Mouse (Mus musculus) lung, postnatal 14 days (tissue): ENCODE data around the gene Ccnc.

ENCODE experiments used
- DNase-seq: peaks from one replicate; pipeline ENCODE4 v3.0.0; 2021

Ccnc gene

DNA sequence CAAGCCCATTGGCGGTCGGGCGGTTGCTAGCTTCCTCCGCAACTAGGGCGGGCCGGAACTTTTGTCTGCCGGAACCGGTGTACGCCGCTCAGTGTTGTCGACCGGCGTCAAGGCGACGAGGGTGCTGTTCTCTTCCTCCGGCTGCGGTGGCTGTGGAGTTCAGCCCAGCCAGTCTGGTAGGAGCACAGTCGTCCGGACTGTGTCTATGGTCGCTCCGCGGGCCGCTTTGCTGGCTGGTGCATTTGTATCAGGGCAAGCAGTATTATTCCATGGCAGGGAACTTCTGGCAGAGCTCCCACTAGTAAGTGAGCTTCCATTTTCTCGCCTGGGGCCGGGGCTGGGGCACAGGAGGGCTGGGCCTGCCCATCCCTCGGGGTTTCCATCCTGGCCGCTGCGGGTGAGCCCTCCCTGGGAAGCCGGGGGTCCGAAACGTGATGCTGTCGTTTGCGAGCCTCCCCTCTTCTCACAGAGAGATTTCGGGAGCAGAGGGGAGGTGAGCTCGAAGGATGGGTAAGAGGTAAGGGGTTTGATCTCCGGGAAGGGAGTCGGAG is at the start of gene Ccnc:
Gene Ccnc (plus strand): TSS at position 87 of the 551 bp plus-strand sequence.
- DNase-seq, result peak; percentile 92

DNA sequence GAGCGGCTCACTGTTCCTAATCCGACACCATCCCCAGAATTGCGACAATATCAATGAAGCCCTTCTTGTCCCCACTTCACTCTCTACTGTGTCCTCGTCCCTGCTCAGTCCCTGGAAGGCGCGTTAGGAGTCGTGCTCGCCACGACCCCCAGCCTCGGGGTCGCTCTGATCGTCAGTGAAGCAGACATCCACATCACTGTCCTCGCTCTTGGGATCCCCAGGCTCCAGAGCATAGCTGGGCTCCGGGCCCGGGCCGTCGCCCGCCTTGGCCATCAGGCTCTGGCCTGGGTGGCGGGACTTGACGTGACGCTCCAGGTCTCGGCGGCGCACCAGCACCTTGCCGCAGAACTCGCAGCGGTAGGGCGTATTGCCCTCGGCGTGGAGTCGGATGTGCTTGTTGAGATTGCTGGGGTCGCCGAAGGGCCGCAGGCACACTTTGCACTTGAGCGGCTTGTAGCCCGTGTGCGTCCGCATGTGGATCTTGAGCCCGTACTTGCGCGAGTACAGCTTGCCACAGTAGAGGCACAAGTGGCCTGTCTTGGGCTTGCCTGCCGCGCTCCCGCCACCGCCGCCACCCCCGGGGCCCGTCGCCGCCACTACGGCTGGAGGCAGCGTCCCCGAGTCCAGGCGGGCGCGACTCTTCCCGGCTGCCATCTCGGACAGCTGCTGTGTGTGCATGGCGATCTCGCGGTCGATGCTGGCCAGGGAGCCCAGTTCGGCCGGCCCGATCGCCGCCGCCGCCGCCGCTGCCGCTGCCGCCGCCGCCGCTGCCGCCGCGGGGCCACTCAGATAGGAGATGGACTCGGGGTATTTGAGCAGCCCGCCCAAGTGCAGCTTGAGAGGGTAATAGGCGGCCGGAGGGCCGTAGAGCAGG is 49.2 kb upstream of the Ccnc start:
- no peak for DNase-seq

DNA sequence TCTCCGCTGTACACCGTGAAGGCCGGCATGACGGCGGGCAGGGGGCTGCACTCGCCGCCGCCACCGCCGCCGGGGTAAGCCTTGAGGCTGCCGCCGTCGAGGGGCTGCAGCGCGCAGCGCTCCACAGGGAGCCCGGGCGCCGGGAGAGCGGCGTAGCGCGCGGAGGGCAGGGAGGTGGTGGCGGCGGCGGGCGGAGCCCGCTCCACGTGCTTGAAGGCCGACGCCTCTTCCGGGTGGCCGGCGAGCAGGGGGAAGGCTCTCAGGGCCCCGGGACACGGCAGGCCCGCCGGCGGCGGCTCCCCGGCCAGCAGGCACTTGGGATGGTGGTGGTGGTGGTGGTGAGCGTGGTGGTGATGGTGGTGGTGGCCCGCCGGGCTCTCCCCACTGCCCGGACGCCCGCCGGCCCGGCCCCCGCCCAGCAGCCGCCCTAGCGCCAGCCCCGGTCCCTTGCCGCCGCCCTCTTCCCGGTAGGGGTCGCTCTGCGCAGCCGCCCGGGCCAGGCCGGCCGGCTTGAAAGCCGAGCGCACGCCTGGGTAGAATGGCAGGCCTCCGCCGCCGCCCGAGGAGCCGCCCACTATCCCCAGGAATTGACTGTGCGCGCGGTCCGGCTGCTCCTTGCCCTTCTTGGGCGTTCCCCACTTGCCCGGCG is 48.4 kb upstream of the Ccnc start:
- no peak for DNase-seq

DNA sequence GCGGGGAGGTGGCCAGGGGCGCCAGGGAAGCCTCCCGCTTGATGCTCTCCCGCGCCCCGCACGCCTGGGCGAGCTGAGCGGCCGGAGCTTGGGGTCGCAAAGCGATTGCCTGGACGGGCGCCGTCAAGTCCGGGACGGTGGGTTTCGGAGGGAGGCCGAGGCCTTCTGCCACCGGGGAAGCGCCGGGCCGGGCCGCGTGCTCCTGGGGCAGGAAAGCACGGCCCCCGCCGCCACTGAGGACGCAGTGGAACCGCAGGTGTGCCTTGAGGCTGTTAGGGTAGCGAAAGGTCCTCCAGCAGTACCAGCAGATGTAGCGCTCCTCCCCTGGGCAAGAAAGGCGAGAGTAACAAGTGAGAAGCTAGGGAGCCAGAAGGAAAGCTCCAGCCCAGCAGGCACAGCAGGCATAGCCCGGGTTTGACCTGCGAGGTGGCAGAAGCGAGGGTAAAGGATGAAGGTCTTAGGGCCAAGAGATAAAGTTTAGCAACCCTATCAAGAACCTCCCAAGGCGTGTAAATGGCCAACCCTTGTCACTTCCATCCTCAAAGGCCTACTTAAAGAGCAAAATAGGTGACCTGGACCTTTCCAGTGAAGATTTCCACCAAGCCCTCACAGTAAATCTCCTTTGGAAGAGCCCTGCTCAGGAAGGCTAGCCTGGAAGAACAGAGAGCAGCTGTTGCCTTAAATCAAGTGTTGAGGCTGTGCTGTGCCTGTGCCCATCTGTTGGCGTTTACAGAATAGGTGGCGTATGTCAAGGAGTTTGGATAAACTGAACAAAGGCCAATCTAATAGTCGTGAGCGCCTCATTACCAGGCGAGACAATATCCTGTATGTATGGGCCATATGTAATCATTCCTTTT is 47.6 kb upstream of the Ccnc start:
- no peak for DNase-seq

DNA sequence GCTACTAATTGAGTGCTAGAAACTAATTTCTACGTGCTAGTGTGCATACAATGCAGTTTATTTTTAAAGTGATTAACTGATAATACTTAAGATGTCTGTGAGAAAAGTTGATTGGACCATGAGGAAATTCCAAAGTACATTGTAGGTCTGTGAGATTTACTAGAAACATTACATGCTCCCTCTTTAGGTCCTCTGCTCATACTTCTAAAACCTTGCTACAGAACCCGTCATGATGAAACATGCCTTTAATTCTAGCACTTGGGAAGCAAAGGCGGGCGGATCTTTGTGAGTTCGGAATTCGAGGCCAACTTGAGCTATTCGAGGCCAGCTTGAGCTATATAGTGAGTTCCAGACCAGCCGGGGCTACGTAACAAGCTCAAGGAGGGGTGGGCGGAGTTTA is 46.5 kb upstream of the Ccnc start:
- no peak for DNase-seq

DNA sequence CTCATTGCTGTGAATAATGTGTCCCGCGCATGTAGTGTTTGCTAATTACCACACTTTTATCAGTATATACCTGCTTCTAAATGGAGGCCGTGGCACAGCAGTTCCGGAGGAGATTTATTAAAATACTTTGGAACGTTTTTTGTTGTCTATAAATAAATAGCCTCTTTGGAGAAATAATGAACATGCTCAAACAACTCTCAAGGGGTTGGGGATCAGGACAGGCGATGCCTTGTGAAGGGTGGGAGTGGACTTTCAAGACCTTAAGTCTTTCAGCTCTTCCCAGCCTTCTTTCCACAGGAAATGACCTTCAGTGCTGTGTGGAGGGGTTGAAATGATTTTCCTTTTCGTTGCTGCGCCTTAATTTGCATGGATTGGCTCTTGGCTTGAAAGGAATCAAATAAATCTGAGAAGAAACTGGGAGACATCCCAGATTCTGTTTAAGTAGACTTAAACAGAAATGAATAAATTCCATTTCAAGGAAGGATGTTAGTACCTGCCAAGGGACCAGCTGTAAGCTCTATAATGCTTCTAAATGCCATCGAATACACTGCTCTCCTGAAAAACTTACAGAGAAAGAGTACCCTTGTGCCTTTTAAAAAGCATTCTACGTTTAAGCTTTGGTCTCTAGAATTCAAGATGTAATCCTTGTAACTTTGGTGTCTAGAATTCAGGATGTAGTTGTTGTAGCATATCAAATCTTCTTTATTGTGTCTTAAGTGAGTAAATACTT is 44.9 kb upstream of the Ccnc start:
- no peak for DNase-seq

DNA sequence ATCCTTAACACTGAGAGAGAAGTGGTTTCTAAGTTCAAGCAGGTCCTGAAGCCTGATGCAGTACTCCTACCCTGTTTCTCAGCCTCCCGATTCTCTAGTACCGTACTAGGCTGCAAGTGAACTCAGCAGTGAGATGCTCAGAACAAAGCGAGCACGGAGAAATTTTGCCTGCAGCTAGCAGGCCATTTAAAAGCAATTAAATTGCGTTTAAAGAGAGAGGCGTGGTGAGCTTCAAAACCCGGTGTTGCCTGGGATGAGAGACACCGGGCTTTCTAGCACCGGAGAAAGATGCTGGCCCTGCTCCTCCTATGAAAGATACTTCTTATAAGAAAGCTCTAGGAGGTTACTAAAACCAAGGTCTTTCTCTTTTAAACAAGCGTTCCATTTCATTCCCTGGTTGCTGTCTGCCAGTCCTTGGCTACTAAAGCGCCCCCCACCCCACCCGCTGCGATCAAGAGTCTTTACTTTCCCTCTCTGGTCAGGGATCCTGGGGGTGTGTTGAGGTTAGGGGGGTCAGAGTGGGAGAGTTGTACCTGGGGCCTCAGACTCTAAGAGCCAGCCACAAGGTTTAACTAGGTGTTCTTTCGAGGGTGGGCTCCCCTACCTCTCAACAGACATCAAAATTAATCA is 43.0 kb upstream of the Ccnc start:
- no peak for DNase-seq

DNA sequence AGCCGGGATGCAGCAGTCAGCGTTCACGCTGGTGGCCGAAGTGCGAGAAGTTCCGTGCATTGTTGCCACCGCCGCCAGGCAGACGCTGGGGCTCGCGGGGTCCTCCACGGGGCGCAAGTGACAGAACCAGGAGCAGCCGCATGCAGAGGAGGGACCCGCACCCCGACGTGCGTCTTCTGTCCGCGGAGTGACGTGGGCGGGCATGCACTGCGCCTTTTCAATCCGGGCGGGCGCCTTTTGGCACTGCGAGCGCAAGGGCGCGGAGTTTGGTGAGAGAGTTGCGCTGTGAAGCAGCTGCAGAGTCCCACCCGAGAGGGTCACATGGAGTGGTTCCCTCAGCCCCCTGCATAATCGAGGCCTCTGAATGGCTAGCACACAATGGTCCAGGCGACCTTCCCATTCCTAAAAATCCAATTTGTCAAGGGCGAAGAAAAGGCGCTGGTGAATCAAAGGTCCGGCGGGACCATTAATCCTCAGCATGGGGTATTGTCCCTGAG is 41.9 kb upstream of the Ccnc start, which contains the start of gene Prdm13:
Gene Prdm13 (minus strand): TSS at position 369 of the 497 bp plus-strand sequence.
- no peak for DNase-seq

DNA sequence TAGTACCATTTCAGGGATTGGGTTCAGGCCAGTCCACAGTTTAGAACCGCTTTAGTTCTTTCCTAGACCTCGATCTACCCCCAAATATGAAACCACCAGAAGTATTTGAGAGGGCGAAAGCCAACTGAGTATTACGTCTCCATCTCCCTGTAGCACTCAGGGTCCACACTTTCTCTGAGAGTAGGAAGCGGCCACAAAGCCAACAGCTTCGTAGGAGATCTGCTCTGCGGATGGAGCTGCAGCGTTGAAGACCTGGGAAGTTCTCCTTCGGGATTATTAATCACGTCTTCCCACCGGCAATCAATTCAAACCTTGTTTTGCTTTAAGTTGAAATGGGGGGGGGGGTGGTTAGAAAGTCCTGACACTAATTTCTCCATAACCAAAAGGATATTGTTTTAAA is 41.1 kb upstream of the Ccnc start:
- DNase-seq, result no peak

DNA sequence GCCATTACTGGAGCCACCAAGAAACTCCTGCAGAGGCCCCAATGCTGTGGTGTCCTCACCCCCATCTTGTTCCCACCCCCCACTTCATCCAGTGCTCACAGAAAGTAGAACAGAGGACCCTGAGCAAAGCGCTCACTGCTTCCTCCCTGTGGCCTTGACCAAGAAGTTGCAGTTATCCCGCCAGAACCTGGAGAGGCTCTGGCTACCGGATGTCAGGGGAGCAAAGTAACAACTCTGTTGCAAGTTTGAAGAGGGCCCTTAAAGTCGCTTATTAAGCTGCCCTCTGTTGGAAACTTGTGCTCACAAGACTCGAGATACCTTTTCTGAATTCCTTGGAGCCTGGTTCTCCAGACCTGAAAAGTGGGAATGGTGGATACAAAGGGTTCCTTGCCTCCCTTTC is 40.6 kb upstream of the Ccnc start:
- DNase-seq, result no peak

DNA sequence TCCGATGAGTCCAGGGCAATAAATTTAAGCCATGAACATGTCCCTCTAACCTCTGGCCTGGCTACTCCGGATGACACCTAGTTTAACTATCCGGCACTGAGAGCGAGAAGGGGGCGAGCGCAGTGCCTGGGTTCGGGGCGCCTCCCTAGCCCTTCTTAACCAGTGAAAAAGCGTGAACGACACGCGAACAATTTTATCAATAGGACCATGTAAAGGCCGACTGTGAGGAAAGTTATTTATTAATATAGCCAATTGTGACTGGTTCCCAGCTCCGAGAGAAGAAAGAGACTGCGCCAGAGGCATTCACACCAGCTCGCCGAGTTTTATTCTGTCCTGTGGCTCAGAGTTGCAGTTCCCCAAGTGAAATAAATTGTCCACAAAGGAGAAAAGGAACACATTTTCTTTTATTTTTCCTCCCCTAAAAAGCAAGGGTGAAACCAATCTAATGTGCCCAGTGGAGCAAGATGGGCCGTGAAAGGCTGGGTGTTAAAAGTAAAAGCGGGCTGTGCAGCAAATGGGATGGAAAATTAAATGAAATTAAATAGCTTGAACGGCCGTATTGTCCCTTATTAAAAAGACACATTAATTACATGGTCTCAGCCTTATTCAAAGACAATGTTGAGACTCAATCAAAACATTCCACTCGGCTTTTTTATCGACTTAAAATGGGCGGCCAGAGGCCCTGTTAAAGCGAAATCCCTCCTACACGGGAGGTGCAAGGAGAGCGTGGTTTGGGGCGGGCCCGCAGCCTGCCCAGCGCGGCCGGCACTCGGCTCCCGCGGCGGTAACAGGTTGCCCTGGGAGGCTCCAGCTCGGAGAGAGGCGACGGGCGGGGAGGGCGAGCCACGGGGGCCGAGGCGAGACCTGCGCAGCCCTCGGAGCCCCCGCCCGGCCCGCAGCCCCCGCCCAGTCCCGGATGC is 39.5 kb upstream of the Ccnc start:
- no peak for DNase-seq

DNA sequence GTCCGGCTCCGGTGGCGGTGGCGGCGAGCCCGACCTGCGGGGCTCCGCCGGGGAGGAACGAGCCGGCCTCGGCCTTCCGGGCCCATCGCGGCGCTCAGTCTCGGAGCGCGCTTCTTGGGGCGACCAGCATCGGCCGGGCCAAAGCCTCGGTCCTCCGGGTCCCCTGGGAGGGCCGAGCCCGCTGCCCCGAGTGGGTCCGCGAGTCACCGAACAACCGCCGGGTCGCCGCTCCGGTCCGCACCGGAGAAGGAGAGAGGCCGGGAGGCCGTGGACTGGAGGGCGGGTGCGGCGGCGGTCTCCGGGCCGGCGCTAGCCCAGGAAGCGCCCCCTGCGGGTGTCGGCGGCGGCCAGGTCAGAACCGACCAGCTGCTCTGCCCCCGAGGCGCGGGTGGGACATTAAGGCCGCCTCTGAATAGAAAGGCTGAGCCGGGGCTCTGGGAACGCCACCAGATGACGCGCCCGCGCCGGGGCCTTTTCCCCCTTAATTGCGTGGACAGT is 38.7 kb upstream of the Ccnc start:
- DNase-seq, result peak; percentile 7

DNA sequence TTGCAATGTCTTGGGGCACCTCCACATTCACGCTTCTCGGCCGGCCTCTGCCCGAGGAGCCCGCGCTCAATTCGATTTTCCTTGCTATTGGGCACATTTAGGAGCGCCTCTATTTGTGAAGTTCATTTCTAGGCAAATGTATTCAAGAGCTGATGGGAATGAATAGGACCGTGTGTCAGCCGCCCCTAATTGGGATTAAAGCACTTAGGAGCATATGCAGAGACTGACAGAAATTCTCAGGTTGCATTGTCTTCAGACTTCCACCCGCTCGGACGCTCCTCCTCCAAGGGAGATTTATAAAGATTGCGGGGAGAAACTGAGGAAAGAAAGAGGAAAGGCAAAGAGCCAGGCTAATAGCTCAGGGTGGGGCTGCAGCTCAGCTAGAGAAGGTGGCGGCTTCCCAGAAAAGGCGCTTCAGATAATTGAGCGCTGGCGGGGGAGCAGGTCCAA is 38.0 kb upstream of the Ccnc start:
- DNase-seq, result no peak

DNA sequence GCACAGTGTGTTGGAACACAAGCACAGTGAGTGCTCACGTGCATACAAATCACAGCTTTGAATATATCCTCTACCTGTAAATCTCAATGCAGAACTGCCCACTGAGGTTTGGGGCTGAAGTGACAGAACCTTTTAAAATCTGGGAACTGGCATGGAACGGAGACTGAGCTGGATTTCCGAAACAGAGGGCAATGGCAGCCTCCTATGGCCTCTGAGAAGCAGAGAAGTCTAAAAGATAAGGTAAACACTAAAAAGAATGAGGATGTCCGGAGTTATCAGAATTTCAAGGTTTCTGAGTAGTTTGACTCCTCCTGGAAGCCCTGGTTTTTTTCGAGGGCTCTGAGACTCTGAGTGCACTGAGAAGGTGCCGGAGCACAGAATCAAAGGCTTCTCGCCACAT is 37.3 kb upstream of the Ccnc start:
- DNase-seq, result no peak

DNA sequence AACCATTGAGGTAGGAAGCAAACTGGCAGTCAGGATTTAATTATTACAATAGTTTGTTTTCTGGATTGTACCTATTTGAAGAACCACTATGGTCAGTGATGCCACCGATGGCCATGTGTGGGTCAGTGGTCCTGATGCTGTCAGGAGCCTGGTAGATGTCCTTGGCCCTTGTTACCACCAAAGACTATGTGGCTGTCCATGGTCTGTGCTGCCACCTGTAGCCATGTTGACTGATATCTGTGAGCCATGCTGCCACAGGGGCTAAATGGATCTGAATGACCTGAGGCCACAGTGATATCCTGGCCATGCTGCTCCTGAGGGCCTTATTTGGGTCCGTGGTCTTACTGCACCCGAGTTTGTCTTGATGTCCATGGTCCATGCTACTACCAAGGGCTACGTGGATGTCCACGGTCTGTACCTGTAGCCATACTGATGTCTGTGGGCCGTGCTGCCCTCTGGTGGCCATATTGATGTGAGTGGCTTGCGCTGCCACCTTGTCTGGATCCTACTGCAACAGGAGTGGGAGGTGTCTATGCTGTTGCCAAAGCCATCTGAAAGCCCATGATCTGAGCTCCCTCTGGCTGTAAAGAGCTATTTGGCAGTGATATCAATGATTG is 31.8 kb upstream of the Ccnc start:
- DNase-seq, result peak; percentile 56

DNA sequence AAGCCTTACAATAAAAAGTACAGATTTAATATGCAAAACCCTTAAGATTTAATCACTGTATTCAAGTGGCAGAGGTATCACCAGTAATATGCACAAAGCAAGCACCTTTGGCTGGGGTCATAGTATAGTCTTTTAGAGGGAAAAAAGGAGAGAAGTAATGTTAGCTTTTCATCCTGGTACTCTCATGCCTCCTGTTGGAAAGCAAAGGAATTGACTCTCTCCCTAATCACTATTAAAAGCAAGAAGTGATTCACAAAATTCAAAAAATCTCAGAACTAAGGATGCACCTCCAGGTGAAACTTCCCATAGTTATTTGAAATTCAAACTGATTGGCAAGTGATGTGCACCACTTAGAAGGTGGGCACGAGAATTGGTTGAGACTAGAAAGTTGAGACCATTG is 22.5 kb upstream of the Ccnc start:
- DNase-seq, result no peak

DNA sequence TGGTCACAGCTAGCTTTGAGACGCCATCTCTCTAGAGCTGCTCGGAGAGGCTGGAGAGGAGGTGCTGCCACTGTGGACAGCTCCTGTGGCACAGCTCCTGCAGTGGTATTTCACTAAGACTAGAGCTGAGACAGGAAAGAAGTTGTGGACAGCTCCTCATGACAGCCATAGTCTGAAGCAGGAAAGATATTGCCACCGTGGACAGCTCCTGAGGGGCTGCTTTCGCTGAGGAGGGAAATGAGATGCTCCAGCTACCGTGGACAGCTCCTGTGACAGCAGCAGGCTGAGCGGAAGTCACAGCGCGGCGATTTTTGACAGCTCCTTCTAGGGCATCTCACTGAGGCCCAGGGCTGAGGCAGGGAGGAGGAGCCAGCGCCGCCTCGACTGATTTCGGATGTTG is 15.4 kb upstream of the Ccnc start:
- DNase-seq, result peak; percentile 82

DNA sequence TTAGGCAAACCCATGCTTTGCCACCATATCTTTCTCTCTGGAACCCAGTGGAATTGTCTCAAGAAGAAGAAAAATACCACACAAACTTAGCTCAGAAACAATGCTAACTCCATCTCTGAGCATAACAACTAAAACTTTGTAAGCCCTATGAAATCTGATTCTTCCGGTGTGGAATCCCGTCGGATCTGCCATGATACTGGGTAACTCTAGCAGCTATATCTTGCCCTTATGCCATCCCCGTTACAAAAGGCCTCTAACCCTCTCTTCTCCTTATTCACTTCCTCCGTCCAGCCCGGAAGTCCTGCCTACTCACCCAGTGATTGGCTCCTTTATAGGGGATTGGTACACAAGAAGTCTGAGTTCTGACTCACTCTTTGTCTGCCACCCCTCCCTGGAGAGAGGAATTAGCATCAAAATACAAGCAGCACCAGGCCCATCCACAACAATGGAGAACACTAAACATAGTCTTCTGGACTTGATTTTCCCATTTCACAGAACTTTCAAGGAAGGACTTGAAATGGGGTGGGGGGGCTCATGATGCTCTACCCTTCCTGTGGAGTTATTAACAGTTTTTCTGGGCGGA is 4.7 kb upstream of the Ccnc start:
- DNase-seq, result no peak

DNA sequence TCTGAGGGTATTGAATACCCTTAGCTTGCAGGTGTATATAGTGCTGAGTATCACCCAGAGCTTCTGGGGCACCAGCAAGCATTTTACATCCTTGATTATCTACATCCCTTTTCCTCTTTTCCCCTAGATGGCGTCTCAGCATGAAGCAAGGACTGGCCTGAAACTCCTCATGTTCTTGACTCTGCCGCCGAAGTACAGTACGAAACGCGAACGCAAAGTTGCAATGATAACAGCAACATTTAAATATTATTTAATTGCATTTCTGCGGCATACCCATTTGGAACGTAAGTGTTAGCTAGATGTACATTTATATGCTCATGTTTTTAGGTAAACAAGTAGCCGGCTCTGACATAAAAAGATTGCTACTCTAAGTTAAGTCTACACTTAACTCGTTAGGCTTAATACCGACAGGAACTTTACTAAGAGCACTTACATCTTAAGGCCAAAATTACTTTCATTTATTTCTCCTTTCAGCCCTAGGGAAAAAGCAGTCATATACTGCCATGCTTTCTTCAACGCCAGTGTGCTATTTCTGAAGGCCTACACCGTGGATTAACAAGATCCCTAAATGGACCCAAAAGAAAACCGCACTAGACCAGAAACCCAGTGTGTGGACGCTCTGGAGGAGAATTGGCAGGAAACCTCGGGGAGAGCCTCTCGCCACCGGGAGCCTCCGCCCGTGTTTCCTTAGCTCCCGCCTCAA is 438 bp upstream of the Ccnc start:
- DNase-seq, result peak; percentile 17
